Mouse (Mus musculus) thymus, postnatal 25 days (tissue): ENCODE measurements around the gene Wnt2.

Experiments
- DNase-seq: peaks from one replicate; pipeline ENCODE4 v3.0.0; 2022

Wnt2 gene

GRCm38 (mm10) chr6:17977165-17977564, 53.2 kb downstream of the Wnt2 start:
- no peak for DNase-seq

DNA sequence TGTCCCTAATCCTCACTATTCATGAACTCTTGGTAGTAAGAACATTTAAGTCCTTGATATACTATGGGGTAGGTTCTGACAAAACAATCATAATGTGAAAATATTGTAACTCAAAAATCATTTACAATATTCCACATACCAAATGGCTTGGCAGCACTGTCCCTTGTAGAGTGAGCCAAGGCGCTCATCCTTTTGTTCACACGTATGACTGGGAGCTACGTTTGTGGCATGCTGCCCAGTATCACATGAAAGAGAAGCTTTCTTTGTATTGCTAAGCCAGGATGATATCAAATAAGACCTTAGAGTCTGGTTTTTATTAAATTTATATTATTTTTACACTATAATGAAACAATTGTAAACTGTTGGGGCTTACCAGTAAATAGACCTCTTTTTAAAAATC, 56.0 kb downstream of the Wnt2 start:
- DNase-seq: no peak

- DNase-seq: no peak
Measured at GRCm38 (mm10) chr6:17971393-17971792, 59.0 kb downstream of the Wnt2 start.

DNA sequence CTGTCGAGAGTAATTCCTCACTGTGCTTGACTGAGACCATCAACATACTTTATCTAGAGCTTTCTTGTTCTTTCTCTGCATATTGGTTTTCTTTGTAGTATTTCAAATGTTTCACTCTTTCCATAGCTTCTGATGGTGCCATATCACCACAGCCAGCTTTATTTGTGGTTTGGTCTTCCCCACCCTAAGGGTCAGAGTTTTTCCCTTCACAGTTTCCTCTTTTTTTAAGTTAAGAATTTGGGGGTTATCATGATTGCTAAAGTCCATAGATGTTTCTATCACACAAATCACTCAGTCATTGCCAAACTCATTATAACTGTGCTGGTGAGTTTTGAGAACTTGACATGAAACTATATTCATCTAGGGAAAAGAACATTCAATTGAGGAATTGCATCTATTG, 60.6 kb downstream of the Wnt2 start:
- DNase-seq: no peak

GRCm38 (mm10) chr6:17968467-17969144, 61.8 kb downstream of the Wnt2 start:
- no peak for DNase-seq

DNA sequence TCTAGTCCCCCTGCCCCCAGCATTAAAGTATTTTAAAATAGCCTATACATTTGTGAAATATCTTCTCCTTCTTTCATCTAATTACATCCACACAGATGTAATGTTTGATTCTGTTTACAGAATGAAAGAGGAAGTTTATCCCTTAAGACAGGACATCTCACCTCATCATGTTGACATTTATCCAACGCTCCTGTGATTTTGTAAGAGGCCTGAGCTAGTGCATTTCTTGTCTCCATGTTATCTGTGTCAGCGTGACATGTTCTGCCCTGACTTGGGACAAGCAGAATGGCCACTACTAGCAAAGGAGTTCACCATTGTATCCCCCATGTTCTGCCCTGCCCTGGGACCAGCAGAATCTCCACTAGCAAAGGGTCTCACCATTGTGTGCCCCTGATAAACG, 66.9 kb downstream of the Wnt2 start:
- DNase-seq: no peak

GRCm38 (mm10) chr6:17951779-17952178, 78.6 kb downstream of the Wnt2 start:
- no peak for DNase-seq

DNA sequence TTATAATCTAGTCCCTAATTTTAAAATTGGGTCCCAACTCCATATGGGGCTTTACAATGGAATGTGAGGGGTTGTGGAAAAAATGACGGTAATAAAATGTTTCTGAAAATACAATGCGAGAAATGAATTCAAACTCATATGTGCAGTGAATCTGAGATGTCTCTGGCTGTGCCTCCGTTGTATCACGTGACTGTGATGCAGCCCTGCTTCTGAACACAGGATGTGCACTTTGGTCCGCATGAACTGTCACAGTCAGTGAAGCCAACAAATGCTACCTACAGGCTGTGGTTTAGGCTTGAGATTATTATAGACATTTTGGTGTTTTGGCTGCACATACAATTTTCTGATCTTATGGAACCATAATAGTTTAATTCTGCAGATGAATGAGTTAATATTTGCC, 81.3 kb downstream of the Wnt2 start:
- DNase-seq: no peak

GRCm38 (mm10) chr6:17947130-17947831, 83.1 kb downstream of the Wnt2 start:
- no peak for DNase-seq

GRCm38 (mm10) chr6:17946456-17946855, 83.9 kb downstream of the Wnt2 start:
- no peak for DNase-seq

- no peak for DNase-seq
Measured at GRCm38 (mm10) chr6:17943877-17944617, 86.3 kb downstream of the Wnt2 start.

GRCm38 (mm10) chr6:17942344-17942743, 88.0 kb downstream of the Wnt2 start:
- DNase-seq: no peak

DNA sequence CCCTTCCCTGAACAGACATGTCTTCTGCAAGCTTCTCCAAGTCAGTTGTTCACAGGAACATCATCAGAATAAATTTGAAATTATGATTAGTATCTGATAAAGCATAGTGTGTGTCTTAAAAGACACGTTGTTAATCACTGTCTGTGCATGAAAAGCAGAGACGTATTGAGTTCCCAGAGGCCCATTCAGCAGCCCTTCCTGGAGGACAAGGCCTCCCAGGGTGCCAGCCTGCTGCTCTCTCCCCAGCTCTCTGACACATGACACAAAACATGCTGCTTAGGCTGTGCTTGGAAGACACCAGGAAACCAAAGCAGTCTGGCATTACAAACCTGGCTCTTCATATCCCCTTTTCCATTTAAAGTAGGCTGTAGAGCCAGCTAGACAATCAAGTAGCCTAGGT, 88.5 kb downstream of the Wnt2 start:
- no peak for DNase-seq
